Mouse (Mus musculus) heart, embryonic 10.5 days (tissue): ENCODE results near the gene Ube2h. TPM values are rescaled to one million over a fixed set of nuclear protein-coding genes. Genes with fewer than 3 reads are reported as not detected.

Source experiments
- DNase-seq: peaks from one replicate; pipeline ENCODE4 v3.0.0-alpha.2; 2017; ENCODE audit warnings: low spot score
- H3K27ac ChIP-seq: fragments of 300-500 bp; sonication (generic); 2 replicates; pipeline ENCODE4 v1.5.1; 2016; ENCODE audit warnings: mild to moderate bottlenecking
- H3K27me3 ChIP-seq: fragments of 300-500 bp; sonication (generic); 2 replicates; pipeline ENCODE4 v1.6.1; 2016; ENCODE audit warnings: mild to moderate bottlenecking; ENCODE audit not compliant: poor library complexity, insufficient read depth, severe bottlenecking
- H3K36me3 ChIP-seq: fragments of 300-500 bp; sonication (generic); 2 replicates; pipeline ENCODE4 v1.6.1; 2016; ENCODE audit warnings: mild to moderate bottlenecking, moderate library complexity
- H3K4me1 ChIP-seq: fragments of 300-500 bp; sonication (generic); 2 replicates; pipeline ENCODE4 v1.6.1; 2016; ENCODE audit warnings: mild to moderate bottlenecking
- H3K4me3 ChIP-seq: fragments of 300-500 bp; sonication (generic); 2 replicates; pipeline ENCODE4 v1.5.1; 2016; ENCODE audit warnings: mild to moderate bottlenecking, moderate library complexity
- H3K9me3 ChIP-seq: fragments of 300-500 bp; sonication (generic); 2 replicates; pipeline ENCODE4 v1.6.1; 2016; ENCODE audit warnings: mild to moderate bottlenecking, moderate library complexity
- WGBS: fragments of 180-500 bp; shearing (Covaris S2); methylation state at CpG from one replicate; pipeline ENCODE4 v1.1.7; 2016; 5-methylcytosine and 5-hydroxymethylcytosine counted together
- polyA plus RNA-seq: library from polyadenylated mRNA; unstranded; fragments of >200 nt; fragmentation: Nextera tagmentation; extraction: Ambion mirVana; gene quantifications from 2 replicates; pipeline ENCODE4 v1.2.1, GENCODE M21; 2016

The Ube2h gene
- polyA plus RNA-seq, 1 experiment from 2014 or later = 51.7 TPM

DNA sequence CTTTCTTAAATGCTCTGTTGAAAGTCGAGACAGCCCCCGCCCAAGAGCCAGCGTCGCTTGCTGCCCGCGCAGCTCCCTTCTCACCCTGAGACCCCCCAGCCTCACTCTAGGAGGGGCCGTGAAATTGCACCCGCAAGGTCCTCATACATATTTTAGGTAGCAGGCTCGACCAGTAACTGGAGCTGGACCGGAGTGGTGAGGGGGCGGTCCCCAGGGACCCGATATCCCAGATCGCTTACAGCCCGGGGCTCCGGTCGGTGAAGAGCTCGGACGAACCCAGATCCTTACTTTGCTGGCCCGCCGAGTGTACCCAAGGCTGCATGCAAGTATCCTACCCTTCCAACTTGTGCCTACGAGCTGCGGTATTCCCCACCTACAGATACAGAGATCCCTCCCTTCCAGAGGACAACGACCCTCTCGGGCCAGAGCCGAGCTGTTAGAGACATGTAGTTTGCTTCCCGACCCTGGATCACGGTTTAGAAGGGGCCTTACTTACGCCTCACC, 128.4 kb downstream of the Ube2h start:
- DNase-seq = no peak
- under 1% methylated on average over 28 of the region's 28 CpGs for WGBS
- no peaks in the 10 kb centered on the region for H3K9me3 ChIP-seq
- no peak overlapping the region for H3K27ac ChIP-seq
- H3K27me3 ChIP-seq = peaks cover 100% of the 10 kb centered on the region
- H3K4me1 ChIP-seq = peaks cover 68% of the 10 kb centered on the region
- H3K4me3 ChIP-seq = peak overlapping the region; percentile 57
- no peaks in the 10 kb centered on the region for H3K36me3 ChIP-seq

DNA sequence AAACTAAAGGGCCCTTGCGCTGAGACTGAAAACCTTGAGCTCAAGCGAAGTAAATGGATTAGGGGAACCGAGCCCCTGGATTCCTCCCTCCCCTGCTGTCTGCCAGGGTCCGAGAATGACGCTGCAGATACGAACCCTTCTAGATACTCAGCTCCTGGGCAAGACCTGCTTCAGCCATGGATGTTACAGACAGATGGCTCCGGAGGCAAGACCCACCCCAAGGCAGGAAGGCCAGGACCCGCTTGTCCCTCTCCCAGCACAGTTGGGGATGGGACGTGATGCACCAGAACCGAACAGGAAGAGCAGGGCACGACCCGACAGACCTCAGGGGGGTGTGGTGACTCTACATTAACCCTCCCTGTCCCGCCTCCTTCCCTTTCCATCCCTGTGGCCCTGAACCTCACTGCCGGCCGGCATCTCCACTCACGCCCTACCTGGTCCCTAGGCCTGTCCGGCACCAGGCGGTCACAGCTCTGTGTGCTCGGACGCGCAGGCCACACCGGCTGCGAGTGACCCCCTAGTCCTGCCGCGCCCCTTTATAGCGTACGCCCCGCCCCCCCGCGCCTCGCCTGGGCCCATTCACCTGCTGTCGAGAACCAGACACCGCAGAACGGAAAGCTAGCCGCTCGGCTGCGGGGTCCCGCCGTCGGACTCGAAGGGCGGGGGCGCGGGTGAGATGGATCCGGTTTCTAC, 129.0 kb downstream of the Ube2h start:
- WGBS = under 1% methylated on average over 45 of the region's 45 CpGs
- H3K4me1 ChIP-seq = peaks cover 66% of the 10 kb centered on the region
- H3K4me3 ChIP-seq = peak overlapping the region; percentile 57
- no peak overlapping the region for H3K27ac ChIP-seq
- no peaks in the 10 kb centered on the region for H3K36me3 ChIP-seq
- no peak for DNase-seq
- H3K27me3 ChIP-seq = peaks cover 100% of the 10 kb centered on the region
- H3K9me3 ChIP-seq = no peaks in the 10 kb centered on the region

DNA sequence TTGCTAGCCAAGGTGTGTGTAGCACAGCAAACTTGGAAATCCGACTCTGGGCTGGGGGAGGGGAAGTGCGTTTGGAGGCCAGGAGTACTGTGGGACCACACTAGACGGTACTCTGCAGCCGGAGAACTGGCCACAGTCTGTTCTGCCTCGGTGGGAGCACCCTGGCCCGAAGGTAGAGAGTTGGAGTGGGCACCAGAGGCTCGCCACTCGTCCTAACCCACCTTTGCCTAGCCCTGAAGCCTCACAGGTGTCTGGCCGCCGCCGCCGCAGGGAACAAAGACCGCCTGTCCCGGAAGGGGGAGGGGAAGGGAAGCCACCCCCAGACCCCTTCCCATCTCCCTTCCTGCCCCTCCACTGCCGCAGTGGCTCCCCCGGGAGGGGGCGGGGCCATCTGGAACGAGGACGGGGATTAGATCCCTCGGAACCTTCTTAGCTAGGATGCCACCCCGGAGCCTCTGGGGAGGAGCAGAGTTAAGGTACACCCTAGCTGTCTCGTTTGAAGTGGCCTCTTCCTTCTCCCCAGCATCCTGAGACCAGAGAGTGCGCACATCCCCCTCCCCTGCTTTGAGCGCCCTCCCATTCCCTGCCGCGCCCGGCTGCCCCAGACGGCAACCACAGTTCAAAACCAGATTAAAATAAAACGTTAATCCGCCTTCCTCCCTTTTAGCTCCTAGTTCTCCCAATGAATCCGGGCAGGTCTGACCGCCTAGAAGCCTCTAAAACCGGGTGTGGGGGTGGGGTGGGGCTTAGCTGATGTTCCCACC, 129.7 kb downstream of the Ube2h start:
- H3K4me3 ChIP-seq = peak overlapping the region; percentile 57
- H3K36me3 ChIP-seq = no peaks in the 10 kb centered on the region
- peaks cover 100% of the 10 kb centered on the region for H3K27me3 ChIP-seq
- H3K9me3 ChIP-seq = no peaks in the 10 kb centered on the region
- no peak for DNase-seq
- peaks cover 59% of the 10 kb centered on the region for H3K4me1 ChIP-seq
- under 1% methylated on average over 33 of the region's 33 CpGs for WGBS
- H3K27ac ChIP-seq = 0 out of 2 replicates have a peak overlapping the region, but pooled peaks have one; percentile 32

DNA sequence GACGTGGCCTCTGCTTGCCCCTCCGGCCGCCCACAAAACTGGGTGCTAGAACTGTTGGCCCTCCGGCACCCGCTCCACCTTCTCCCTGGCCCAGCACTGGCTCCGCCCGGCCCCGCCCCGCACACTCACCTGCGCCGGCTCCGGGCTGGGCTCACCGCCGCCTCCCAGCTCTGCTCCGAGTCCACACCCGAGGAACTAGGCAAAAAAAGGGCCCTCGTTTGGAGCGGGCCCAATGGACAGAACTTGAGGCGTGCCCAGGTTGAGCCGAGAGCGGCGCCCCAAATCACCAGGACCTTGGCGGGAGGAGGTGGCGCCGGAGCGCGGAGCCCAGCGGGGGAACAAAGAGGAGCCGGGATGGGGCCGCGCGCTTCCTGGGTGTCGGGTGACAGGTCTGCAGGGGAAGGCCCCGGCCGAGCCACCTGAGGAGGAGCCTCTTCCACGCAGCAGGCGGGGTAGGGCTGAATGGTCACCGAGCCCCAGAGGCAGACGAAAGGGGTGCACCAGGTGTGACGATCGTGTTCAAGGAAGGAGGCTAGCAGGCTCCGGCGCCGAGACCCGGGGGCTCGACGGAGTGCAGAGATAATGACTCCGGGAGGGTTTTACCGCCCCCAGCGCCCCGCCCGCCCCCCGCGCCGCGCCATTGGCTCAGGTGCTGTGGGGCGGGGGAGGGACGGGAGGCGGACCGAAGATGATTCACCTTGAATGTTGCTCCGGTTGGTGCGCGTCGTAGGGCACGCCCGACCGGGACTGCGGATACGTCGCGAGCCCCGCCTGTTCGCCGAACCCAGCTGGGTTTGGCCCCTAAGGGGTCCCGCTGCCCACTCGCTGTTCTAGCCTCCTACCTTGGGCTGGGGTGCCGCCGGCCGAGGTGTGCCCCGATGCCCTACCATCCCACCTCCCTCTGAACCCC, 130.5 kb downstream of the Ube2h start:
- H3K4me1 ChIP-seq = peaks cover 56% of the 10 kb centered on the region
- H3K36me3 ChIP-seq = no peaks in the 10 kb centered on the region
- peaks cover 100% of the 10 kb centered on the region for H3K27me3 ChIP-seq
- H3K4me3 ChIP-seq = peak overlapping the region; percentile 57
- H3K9me3 ChIP-seq = no peaks in the 10 kb centered on the region
- under 1% methylated on average over 79 of the region's 80 CpGs for WGBS
- no peak for DNase-seq
- H3K27ac ChIP-seq = peak overlapping the region; percentile 32

DNA sequence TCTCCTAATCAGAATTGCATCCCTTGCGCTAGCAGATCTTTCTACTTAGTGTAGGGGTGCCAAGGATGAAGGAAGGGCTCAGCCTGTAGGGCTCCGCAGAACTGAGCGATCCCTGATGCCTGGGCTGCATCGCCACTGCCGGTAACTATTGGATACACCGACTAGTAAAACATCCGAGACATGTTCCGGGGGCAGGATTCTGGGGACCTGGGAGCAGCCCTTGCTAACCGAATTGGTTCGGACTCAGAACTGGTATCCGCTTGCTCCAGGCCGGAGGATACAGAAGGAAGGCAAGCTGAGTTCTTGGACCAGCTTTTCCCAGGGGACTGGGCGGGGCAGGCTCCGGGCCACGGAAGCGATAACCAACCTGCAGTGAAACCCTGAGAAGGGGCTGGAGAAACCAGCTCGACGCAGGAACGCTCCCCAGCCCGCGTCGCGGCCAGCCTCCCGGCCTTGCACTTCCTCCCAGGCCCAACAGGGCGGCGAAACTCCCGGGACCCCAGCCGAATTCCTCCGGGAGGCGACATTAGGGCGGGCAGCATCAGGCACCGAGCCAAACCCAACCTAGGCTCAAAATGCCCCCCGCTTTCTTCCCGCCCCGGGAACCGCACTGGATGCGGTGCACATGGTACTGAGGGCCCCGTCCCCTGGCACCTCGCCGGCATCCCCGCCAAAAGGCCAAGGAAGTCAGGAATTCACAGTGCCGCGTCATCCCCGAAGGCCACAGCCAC, 131.4 kb downstream of the Ube2h start:
- peaks cover 54% of the 10 kb centered on the region for H3K4me1 ChIP-seq
- peak overlapping the region; percentile 57 for H3K4me3 ChIP-seq
- peaks cover 100% of the 10 kb centered on the region for H3K27me3 ChIP-seq
- H3K27ac ChIP-seq = peak overlapping the region; percentile 32
- WGBS = 1% methylated on average over 44 of the region's 44 CpGs
- H3K9me3 ChIP-seq = no peaks in the 10 kb centered on the region
- no peak for DNase-seq
- no peaks in the 10 kb centered on the region for H3K36me3 ChIP-seq

DNA sequence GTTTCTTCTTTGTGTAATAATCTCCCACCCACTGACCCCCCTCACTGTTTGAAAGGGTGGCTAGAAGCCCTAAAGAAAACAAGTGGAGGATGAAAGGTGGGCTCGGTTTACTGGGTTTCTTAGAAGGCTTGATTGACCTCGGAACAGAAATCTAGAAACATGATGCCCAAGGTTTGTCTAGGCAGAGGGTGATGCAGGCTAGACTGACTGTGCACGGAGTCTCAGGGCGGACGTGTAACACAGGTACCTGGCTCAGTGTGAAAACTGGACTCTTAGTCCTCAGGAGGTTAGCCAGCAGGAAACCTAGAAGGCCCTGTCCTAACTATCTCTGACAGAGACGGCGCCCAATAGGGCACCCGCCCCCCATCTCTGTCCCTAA, 131.9 kb downstream of the Ube2h start:
- WGBS = 12% methylated on average over 8 of the region's 8 CpGs
- Histone ChIP-seq H3K4me3 (peak overlapping the region; percentile 57; the same call in 1 of the 2 replicates), H3K27me3 (peaks cover 100% of the 10 kb centered on the region), H3K36me3 (no peaks in the 10 kb centered on the region), H3K9me3 (no peaks in the 10 kb centered on the region), H3K4me1 (peaks cover 57% of the 10 kb centered on the region), H3K27ac (no peak overlapping the region)
- DNase-seq = no peak

DNA sequence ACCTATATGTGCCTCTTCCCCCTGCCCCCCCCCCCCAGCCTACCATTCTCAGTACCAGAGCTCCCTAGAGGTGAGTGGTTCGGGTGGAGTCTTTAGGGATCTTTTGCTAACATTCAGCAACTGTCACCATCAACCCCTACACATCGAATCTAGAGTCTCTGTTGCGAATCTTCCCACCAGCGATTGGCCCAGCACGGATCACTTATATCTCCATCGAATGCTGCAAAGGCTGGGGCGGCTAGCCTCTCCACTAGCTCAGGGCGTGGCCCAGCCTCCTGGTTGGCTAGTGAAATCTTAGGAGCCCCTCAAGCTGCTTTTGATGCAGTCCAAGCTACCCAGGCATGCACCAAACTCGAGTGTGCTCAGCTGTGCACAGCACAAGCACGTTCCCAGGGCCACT, 132.4 kb downstream of the Ube2h start:
- Histone ChIP-seq H3K4me1 (peaks cover 59% of the 10 kb centered on the region), H3K9me3 (no peaks in the 10 kb centered on the region), H3K27me3 (peaks cover 100% of the 10 kb centered on the region), H3K36me3 (no peaks in the 10 kb centered on the region), H3K4me3 (0 out of 2 replicates have a peak overlapping the region, but pooled peaks have one; percentile 57), H3K27ac (no peak overlapping the region)
- DNase-seq = no peak
- 24% methylated on average over 10 of the region's 10 CpGs for WGBS

DNA sequence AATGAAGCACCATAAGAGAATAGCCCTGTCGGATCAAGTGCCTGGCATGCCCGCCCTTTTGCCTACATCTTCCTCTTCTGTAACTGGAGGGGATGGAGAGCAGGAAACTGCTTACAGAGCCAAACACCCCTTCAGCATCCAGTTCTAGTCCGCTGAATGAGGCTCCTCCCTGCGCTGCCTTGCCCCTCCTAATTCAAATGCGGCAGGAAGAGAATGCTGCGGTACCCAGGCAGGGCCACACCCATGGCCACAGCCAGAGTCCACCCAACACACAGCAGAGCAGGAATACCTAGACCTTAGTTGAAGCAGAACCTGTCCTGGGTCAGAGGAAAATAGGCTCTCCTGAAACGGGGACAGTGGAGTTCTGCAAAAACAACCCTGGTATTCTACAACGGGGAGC, 133.1 kb downstream of the Ube2h start:
- H3K27me3 ChIP-seq = peaks cover 100% of the 10 kb centered on the region
- peaks cover 62% of the 10 kb centered on the region for H3K4me1 ChIP-seq
- WGBS = 19% methylated on average over 8 of the region's 8 CpGs
- H3K4me3 ChIP-seq = no peak overlapping the region
- no peak for DNase-seq
- H3K36me3 ChIP-seq = no peaks in the 10 kb centered on the region
- H3K9me3 ChIP-seq = no peaks in the 10 kb centered on the region
- H3K27ac ChIP-seq = no peak overlapping the region

DNA sequence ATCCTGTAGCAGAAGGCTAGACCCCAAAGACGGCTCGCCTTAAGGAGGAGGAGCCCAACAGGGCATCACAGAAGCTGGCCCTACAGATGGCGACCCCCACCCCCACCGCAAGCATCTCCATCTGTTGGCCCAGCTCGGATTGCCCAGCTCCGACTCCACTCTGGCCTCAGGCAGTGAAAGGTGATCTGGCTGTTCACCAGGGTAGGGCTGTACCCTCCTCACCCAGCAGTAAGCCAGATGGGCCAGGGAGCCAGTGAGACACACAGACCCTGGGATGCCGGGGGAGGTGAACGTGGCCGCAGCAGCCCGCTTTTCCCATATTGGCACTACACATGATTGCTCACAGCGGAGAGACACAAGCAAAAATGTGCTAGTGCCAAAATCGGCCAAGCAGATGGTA, 135.2 kb downstream of the Ube2h start:
- no peak overlapping the region for H3K27ac ChIP-seq
- no peaks in the 10 kb centered on the region for H3K9me3 ChIP-seq
- H3K4me1 ChIP-seq = peaks cover 41% of the 10 kb centered on the region
- H3K36me3 ChIP-seq = no peaks in the 10 kb centered on the region
- H3K4me3 ChIP-seq = no peak overlapping the region
- DNase-seq = no peak
- H3K27me3 ChIP-seq = peaks cover 91% of the 10 kb centered on the region
- 72% methylated on average over 12 of the region's 12 CpGs for WGBS

DNA sequence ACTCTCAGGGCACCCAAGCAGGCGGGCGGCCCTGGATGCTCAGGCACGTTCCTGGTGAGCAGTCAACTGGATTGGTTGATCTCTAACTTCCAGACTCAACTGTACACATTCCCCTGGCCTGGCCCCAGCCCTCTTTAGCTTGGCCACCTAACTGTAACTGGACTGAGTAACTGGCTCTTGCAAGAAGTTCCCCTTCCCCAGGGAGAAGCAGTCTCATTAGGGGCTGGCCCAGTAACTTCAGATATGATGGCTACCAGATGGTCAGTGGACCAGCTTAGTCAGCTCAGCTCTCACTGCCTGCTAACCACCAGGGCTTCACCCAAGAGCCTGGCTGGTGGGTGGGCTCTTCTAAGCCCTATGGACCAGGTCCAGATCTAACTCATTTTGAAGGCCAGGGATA, 136.1 kb downstream of the Ube2h start:
- Histone ChIP-seq H3K36me3 (no peaks in the 10 kb centered on the region), H3K27me3 (peaks cover 82% of the 10 kb centered on the region), H3K9me3 (no peaks in the 10 kb centered on the region), H3K4me3 (no peak overlapping the region), H3K27ac (no peak overlapping the region), H3K4me1 (peaks cover 32% of the 10 kb centered on the region)
- no peak for DNase-seq
- 81% methylated on average over 3 of the region's 3 CpGs for WGBS

DNA sequence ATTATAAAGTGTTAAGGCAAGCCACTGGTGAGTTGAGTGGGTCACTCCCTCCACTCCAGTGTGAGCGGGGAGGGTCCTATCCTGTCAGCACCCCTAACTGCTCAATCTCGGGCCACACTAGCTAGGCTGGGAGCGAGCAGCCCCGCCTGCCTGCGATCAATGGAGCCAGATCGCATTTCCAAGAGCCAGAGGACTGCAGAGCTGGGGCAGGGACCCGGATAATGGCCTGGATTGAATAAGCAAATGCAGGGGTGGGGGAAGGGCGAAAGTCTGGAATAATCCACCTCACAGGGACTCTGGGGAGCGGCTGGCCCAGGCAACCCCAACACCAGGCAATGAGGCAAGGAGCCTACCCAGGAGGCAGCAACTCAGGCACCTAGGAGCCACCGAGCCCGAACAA, 137.1 kb downstream of the Ube2h start:
- Histone ChIP-seq H3K36me3 (no peaks in the 10 kb centered on the region), H3K27me3 (peaks cover 71% of the 10 kb centered on the region), H3K4me1 (peaks cover 33% of the 10 kb centered on the region), H3K27ac (0 out of 2 replicates have a peak overlapping the region, but pooled peaks have one; percentile 32), H3K4me3 (no peak overlapping the region), H3K9me3 (no peaks in the 10 kb centered on the region)
- 28% methylated on average over 11 of the region's 11 CpGs for WGBS
- no peak for DNase-seq

DNA sequence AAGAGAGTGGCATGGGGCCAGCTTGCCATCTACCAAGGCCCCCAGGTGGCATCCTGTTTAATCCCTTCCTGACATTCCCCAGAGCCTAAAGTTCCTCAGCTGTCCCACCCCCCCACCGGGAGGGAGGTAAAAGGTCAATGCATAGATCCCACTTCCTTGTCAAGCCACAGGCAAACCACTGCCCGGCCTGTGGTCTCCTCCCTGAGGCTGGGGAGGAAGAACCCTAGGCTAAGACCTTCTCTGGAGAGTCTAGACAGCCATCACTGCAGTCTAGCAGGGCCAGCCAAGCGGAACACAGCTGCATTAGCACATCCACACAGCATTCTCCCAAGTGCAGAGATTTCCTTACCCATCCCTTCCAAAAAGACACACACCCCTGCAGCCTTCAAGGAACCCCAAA, 138.0 kb downstream of the Ube2h start:
- DNase-seq = no peak
- Histone ChIP-seq H3K9me3 (no peaks in the 10 kb centered on the region), H3K27me3 (peaks cover 63% of the 10 kb centered on the region), H3K27ac (no peak overlapping the region), H3K36me3 (no peaks in the 10 kb centered on the region), H3K4me3 (no peak overlapping the region), H3K4me1 (peaks cover 37% of the 10 kb centered on the region)
- WGBS = 52% methylated on average over 3 of the region's 3 CpGs
